Mouse (Mus musculus) hindbrain, postnatal 0 days (tissue): ENCODE measurements around the gene Kcnip4. TPM values are rescaled to one million over a fixed set of nuclear protein-coding genes. Genes with fewer than 3 reads are reported as not detected.

Source experiments
- ATAC-seq: fragments of 200-750 bp; cut with Nextera tagmentation; 2 replicates; pipeline ENCODE4 v1.8.0; 2017; ENCODE audit warnings: mild to moderate bottlenecking, moderate TSS enrichment, moderate library complexity
- DNase-seq: peaks from one replicate; pipeline ENCODE4 v3.0.0-alpha.2; 2015; ENCODE audit warnings: low spot score
- H3K27ac ChIP-seq: fragments of 300-500 bp; sonication (generic); 2 replicates; pipeline ENCODE4 v1.5.1; 2014; ENCODE audit warnings: mild to moderate bottlenecking
- H3K27me3 ChIP-seq: fragments of 300-500 bp; sonication (generic); 2 replicates; pipeline ENCODE4 v1.6.1; 2014; ENCODE audit warnings: low read length, mixed read lengths; ENCODE audit not compliant: insufficient read depth
- H3K36me3 ChIP-seq: fragments of 300-500 bp; sonication (generic); 2 replicates; pipeline ENCODE4 v1.6.1; 2014; ENCODE audit warnings: low read length, mixed read lengths; ENCODE audit not compliant: insufficient read depth
- H3K4me1 ChIP-seq: fragments of 300-500 bp; sonication (generic); 2 replicates; pipeline ENCODE4 v1.6.1; 2014; ENCODE audit warnings: antibody characterized with exemption, low read length, mixed read lengths; ENCODE audit not compliant: insufficient read depth
- H3K4me2 ChIP-seq: fragments of 300-500 bp; sonication (generic); 2 replicates; pipeline ENCODE4 v1.6.1; 2014; ENCODE audit warnings: low read depth, mild to moderate bottlenecking, low read length, moderate library complexity, mixed read lengths
- H3K4me3 ChIP-seq: fragments of 300-500 bp; sonication (generic); 2 replicates; pipeline ENCODE4 v1.5.1; 2014; ENCODE audit warnings: low read length
- H3K9ac ChIP-seq: fragments of 300-500 bp; sonication (generic); replicated peaks from 2 replicates; pipeline ENCODE4 v1.6.1; 2014; ENCODE audit warnings: mild to moderate bottlenecking, low read length, moderate library complexity, mixed read lengths
- H3K9me3 ChIP-seq: fragments of 300-500 bp; sonication (generic); 2 replicates; pipeline ENCODE4 v1.6.1; 2016; ENCODE audit warnings: low read length, mixed read lengths
- CTCF ChIP-seq: IDR thresholded peaks from 2 replicates; pipeline ENCODE4 v1.5.1; 2016; ENCODE audit warnings: antibody characterized with exemption, control low read depth, low read depth
- WGBS: fragments of 180-500 bp; shearing (Covaris S2); extraction: QIAGEN DNeasy Blood & Tissue Kit; methylation state at CpG from one replicate; pipeline ENCODE4 v1.1.7; 2014; 5-methylcytosine and 5-hydroxymethylcytosine counted together
- polyA plus RNA-seq: library from polyadenylated mRNA; unstranded; fragments of >200 nt; fragmentation: Nextera tagmentation; extraction: Ambion mirVana; gene quantifications from 2 replicates; pipeline ENCODE4 v1.2.1, GENCODE M21; 2015
- total RNA-seq: library from RNA; depleted of rRNA; stranded (reverse); fragments of >200 nt; gene quantifications from 2 replicates; pipeline ENCODE4 v1.2.3, GENCODE M21; 2014

The Kcnip4 gene
- total and polyA plus RNA-seq, 2 experiments from 2014 or later, result 12.3 to 24.4 TPM

DNA sequence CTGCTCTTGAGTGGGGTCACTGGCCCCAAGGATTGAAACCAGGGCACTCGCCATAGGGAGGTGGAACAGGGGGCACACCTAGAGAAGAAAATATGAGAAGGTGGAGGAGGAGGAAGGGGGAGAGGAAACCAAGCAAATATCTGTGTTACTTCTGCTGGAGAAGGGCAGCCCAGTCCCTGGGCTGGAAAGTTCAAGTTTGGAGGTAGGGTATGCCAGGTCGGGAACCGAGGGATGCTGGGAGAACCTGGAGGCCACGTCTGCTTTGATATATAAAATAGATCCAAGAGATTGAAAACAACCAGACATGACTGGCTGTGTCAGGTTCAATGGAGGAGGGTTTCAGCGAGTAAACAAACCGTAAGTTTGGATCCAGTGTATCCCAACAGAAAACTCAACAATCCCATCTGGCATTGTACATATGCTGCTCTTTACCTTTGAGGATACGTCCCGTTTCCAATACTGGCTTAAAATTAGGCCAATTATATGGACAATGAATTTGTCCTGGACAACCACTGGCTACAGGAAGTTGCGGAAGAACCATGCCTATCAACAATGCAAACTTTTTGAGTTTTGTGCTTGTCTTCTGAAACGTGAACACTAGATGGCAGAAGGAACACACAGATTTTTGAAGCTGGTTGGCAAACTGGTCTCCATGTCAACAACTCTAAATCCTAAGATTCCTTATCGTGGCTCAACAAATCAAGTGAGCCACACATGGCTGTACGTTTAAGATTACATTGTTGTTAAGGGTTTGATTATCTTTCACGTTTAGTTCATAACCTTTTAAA lies 155.9 kb downstream of the Kcnip4 start:
- Histone ChIP-seq H3K36me3 (no peaks in the 10 kb centered on the region), H3K4me2 (no peak overlapping the region), H3K9ac (no peak overlapping the region), H3K4me3 (no peak overlapping the region), H3K27ac (no peak overlapping the region), H3K4me1 (no peaks in the 10 kb centered on the region), H3K9me3 (no peaks in the 10 kb centered on the region), H3K27me3 (no peaks in the 10 kb centered on the region)
- peak; percentile 84 for TF ChIP-seq CTCF
- ATAC-seq (peak; percentile 40; the same call in 1 of the 2 replicates), DNase-seq (peak; percentile 84)
- WGBS, result 50% methylated on average over 13 of the region's 13 CpGs

DNA sequence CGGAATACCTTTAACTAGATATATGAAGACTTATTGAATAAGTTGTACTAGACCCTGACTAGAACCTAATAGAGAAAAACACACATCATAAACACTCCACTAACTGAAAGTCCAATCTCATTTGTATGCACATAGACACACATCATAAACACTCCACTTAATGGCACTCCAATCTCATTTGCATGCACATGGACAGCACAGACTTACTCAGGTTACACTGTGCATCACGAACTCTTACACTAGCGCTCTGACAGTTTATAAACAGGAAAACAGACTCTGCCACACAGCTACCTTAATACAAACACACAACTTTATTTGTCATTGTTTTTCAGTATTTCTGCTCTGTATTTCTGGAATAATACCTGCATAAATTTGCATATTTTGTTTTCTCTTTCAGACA lies 168.3 kb downstream of the Kcnip4 start:
- WGBS, result 83% methylated on average over 3 of the region's 3 CpGs
- TF ChIP-seq CTCF, result no peak

DNA sequence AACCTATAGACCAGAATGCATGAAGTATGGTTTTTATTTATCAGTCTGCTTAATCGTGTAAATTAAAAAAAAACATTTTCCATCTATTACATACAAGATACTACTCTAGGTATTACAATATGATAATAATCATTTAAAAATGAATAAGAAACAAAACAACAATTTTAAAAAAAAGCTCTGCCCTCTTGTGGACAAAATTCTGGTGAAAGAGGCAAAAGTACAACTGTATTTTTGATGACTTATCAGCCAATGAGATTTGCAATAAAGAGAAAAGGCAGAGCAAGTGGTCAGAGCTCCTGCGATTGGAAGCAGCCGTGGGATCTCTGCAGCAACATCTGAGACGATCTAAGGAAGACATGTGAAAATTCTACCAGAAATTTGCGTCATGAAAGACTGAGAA lies 172.6 kb downstream of the Kcnip4 start:
- 61% methylated on average over 5 of the region's 5 CpGs for WGBS

More for the DNA sequence above, 168.3 kb downstream of the Kcnip4 start:
- Histone ChIP-seq H3K27me3 (no peaks in the 10 kb centered on the region), H3K27ac (no peak overlapping the region), H3K9me3 (no peaks in the 10 kb centered on the region), H3K9ac (no peak overlapping the region), H3K4me3 (no peak overlapping the region), H3K4me1 (no peaks in the 10 kb centered on the region), H3K4me2 (no peak overlapping the region), H3K36me3 (no peaks in the 10 kb centered on the region)
- ATAC-seq (no peak), DNase-seq (no peak)

DNA sequence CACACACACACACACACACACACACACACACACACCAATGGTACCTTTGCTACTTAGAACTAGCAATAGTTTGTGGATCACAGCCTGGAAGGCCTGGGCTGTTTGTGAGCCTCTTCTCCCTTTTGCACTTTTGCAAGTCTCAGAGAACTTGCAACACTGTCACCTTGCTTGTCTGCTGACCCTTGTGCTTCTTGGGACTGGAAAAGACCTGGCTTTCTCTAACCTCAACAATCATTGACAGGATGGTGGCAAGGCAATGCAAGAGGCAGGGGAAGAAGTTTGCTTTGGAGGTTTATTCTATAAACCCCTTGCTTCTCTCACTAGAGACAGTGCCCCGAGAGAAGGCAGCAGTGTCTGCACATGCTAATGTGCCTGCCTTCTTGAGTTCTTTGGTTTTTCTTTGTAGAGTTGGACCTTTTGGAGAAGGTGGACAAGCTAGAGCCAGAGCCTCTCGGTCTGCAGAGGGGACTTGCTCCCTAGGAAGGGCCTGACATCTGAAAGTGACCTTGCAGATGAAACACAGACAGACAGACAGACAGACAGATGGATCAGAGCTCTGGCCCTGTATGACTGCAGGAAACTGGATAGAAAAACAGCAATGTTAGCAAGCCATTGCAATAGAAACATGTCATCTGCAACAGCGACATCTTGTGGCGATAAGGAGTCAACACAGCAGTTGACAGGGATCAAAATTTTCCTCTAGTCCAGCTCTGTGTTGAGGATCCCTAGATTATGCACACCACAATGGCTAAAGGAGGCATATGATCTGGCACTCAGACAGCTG lies 174.4 kb downstream of the Kcnip4 start:
- no peaks in the 10 kb centered on the region for H3K27me3 ChIP-seq
- TF ChIP-seq CTCF, result peak; percentile 97
- WGBS, result 24% methylated on average over 4 of the region's 4 CpGs
- no peak overlapping the region for H3K4me2 ChIP-seq
- no peaks in the 10 kb centered on the region for H3K4me1 ChIP-seq
- H3K4me3 ChIP-seq, result no peak overlapping the region
- peak; percentile 85 for DNase-seq
- H3K36me3 ChIP-seq, result no peaks in the 10 kb centered on the region
- H3K27ac ChIP-seq, result no peak overlapping the region
- ATAC-seq, result peak; percentile 88
- no peaks in the 10 kb centered on the region for H3K9me3 ChIP-seq
- H3K9ac ChIP-seq, result no peak overlapping the region

More for the DNA sequence above, 172.6 kb downstream of the Kcnip4 start:
- H3K9me3 ChIP-seq, result no peaks in the 10 kb centered on the region
- H3K4me3 ChIP-seq, result no peak overlapping the region
- H3K27ac ChIP-seq, result no peak overlapping the region
- no peak overlapping the region for H3K9ac ChIP-seq
- no peaks in the 10 kb centered on the region for H3K27me3 ChIP-seq
- DNase-seq, result no peak
- no peaks in the 10 kb centered on the region for H3K4me1 ChIP-seq
- no peaks in the 10 kb centered on the region for H3K36me3 ChIP-seq
- H3K4me2 ChIP-seq, result no peak overlapping the region
- no peak for ATAC-seq
- peak; percentile 35 for TF ChIP-seq CTCF

DNA sequence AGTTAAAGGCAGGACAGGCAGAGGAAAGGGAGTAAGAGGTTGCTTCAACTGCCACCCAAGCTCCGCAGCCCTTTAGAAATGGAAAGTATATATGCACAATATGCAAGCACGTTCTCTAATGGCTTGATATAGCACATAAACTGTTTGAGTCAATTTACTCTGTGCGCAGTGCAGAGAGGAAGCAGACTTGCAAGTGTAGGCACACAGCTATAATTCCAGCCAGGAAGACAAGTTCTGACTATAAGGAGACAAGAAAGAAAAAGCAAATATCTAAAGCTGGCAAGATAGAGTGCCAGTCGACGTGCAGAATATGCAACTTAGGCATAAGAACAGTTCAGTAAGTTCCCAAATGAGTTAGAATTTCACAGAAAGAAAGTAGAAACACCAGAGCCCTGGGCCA lies 175.2 kb downstream of the Kcnip4 start:
- no peaks in the 10 kb centered on the region for H3K9me3 ChIP-seq
- H3K27me3 ChIP-seq, result no peaks in the 10 kb centered on the region
- 78% methylated on average over 5 of the region's 5 CpGs for WGBS
- H3K4me2 ChIP-seq, result no peak overlapping the region
- ATAC-seq (no peak), DNase-seq (no peak)
- H3K4me1 ChIP-seq, result no peaks in the 10 kb centered on the region
- H3K9ac ChIP-seq, result no peak overlapping the region
- H3K4me3 ChIP-seq, result no peak overlapping the region
- no peak for TF ChIP-seq CTCF
- no peaks in the 10 kb centered on the region for H3K36me3 ChIP-seq
- no peak overlapping the region for H3K27ac ChIP-seq

DNA sequence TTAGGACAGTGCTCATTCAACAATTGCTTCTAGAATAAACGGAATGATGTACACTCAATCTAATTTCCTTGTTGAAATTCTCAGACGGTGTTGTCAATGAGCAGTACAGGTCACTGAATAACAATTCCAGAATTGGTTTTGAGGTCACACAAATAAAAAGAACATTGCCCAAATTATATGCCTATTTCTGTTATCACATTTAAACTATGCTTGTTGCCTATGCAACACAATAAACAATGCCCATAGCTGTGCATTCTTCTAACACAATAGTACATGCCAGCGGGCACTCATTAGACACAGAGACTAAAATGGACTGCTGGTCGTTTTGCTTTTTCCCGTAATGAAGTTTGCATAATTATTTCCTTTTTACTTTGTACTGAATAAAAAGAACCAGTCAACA lies 176.2 kb downstream of the Kcnip4 start:
- Histone ChIP-seq H3K9me3 (no peaks in the 10 kb centered on the region), H3K4me1 (no peaks in the 10 kb centered on the region), H3K36me3 (no peaks in the 10 kb centered on the region), H3K27ac (no peak overlapping the region), H3K4me3 (no peak overlapping the region), H3K9ac (no peak overlapping the region), H3K4me2 (no peak overlapping the region), H3K27me3 (no peaks in the 10 kb centered on the region)
- no peak for ATAC-seq
- no peak for DNase-seq
- WGBS, result 34% methylated on average over 5 of the region's 5 CpGs
- no peak for TF ChIP-seq CTCF
